Mouse (Mus musculus) c-Kit-positive CD71-positive TER-119-negative erythroid progenitor cells, embryonic 14.5 days (primary cell): Measurements from ENCODE around the gene Ccn5.

Source experiments
- DNase-seq: peaks from one replicate; pipeline ENCODE4 v3.0.0-alpha.2; 2013; ENCODE audit warnings: low read depth

Ccn5 gene

DNA sequence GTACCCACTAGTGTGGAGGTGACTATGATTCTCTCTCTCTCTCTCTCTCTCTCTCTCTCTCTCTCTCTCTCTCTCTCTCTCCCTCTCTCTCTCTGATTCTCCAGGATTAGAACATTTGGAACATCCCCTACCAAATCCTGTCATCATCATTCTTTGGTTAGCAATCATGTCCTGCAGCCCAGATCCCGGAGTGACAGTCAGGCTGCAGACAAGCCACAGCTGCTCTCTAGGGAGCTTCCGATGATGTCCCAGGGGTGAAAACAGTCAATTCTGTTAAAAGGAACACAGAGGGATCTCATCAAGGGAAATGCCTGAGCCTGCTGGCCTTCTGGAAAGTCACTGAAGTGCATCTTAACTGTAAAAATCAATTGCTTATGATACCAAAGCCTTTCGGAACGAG, 21.4 kb downstream of the Ccn5 start:
- DNase-seq = no peak

DNA sequence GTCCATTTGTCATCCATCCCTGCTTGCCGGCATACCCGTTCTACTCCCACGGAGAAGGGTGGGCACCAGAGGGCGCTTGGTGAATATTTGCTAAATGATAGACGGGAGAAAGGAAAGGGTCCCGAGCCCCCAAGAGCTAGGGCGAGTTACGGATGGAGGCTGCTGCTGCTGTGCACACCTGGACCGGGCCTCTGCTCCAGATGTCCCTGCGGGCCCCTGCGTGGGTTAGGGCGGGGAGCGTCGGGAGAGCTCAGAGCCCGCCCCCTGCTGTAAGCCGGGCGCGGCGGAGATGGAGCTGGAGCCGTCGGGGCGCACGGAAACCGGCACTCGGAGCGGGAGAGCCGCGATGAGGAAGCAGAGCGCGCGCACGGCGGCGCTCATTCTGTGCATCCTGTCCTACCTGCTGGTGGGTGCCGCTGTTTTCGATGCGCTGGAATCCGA, 32.8 kb downstream of the Ccn5 start, which contains the start of gene Kcnk15:
TSS of gene Kcnk15 (plus strand) at position 191 of the 441 bp plus-strand sequence.
- no peak for DNase-seq

DNA sequence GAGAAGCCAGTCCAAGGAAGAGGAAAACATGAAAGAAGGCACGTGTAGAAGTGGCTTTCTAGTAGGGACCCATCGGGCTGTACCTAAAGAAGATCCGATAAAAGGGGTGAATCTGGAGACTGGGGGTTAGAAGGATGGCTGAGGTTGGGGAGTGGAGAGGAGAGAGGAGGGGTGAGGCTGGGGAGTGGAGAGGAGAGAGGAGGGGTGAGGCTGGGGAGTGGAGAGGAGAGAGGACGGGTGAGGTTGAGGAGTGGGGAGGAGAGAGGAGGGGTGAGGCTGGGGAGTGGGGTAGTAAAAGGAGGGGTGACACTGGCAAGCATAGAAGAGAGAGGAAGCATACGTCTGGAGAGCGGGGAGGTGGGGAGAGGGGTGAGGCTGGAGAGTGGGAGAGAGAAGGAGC, 36.6 kb downstream of the Ccn5 start:
- DNase-seq = no peak

DNA sequence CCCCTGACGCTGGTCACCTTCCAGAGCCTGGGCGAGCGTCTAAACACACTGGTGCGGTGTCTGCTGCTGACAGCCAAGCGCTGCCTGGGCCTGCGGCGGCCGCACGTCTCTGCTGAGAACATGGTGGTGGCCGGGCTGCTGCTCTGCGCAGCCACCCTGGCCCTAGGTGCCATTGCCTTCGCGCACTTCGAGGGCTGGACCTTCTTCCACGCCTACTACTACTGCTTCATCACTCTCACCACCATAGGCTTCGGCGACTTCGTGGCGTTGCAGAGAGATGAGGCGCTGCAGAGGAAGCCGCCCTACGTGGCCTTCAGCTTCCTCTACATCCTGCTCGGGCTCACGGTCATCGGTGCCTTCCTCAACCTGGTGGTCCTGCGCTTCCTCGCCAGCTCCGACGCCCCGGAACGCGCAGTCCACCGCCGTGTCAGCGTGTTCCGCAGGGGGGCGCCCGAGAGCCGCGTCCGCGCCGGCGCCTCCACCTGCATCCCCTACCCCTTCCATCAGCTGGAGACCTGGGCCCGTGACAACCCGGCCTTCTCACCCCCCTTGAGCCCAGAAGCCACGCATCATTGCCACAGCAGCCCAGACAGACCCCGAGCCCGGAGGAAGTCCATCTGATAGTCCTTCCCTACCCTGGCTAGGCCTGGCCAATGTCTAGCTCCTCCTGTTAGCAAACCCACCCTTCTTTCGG, 37.7 kb downstream of the Ccn5 start:
- DNase-seq = no peak

DNA sequence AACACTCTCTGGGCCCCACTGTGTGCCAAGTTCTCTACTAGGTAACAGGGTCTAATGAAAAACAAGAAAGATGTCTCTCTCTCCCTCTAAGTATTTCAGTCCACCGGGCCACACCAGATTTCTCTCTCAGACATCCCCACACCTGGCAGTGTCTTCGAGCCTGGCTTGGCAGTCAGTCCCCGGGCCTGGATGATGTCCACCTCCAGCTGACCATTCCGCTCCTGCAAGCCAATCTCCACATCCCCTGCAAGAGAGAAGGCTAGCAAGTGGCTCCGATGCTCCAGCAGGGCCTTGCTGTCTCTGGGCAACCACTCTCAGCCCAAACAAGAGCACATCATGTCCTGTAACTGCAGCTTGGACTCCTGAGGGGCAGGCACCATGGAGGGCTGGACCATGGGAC, 44.6 kb downstream of the Ccn5 start:
- no peak for DNase-seq

DNA sequence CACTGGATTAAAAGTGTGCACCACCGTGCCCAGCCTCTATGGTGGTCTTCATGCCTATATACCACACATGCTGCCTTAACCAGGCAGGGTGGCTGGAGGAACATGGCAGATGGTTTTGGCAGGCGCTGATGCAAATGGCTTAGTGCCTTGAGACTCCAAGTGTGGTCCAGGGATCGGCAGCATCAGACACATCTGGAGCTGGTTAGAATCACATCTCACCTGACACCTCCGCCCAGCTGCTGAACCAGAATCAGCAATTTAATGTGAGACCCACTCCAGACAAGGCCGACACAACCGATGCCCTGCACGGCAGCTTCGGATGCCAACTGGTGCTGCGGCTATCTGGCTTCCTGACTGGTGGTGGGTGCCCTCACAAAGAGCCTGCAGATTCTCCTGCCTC, 45.4 kb downstream of the Ccn5 start:
- no peak for DNase-seq

DNA sequence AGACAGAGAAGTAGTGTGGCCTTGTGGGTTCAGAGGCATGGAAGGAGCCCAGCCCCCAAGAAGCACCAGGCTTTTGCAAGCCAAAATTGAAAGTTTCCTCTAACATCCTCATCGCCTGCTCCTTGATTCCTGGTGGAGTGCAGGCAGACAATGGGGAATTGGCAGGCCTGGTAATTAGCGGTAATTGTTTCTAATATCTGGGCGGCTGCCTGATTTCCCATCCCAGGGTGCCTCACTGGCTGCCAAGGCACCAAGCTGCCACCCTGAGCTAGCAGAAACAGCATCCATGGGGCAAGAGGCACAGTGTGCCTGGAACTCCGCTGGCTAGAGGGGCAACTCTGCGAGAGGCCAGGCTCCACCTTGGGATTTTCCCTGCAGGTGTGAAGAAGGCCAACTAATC, 49.1 kb downstream of the Ccn5 start:
- no peak for DNase-seq

DNA sequence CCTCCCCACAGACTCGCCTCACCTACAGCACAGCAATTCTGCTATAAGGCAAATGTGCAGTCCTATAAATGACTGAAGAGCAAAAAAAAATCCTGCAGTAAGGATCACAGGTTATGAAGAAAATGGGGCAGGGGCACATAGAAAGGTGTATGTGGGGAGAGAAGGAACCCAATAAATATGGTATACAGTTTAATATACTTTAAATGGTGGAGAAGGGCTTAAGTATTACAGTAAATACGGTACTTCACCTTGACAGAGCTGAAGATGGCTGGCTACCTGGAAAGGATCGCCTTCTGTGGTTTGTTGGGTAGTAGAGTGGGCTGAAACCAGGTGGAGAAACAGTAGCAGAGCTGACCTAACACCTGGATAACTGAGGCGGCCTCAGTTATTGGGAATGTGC, 50.6 kb downstream of the Ccn5 start:
- DNase-seq = no peak

DNA sequence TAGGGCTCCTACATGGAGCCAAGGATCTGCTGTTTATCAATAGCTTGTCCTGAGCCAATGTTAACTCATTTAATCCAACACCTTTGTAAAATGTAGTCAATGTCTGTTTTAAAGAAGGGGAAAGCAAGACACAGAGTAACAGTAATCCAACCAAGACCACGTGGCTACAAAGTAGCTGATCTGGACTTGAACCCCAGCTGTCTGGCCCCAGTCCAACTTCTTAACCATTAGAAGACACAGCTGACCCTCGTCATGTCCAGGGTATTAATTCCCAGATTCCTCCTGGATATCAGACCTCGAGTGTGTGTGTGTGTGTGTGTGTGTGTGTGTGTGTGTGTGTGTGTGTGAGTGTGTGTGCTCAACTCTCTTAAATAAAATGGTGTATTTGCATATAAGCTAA, 51.2 kb downstream of the Ccn5 start:
- no peak for DNase-seq

DNA sequence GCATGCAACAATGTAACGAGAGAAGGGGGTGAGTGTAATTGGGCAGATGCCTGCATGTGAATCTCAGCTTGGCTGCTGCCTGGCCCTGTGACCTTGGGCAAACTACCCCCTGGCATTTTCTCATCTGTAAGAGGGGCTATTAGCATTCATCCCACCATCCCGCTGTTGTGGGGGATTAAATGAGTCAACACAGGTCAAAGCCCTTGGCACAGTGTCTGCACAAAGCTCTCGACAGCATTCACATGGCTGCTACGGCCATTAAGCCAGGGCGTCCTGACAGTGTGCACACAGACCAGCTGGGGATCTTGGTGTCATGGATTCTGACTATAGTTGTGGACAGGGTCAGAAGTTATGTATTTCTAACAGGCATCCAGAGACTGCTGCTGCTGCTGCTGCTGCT, 54.2 kb downstream of the Ccn5 start:
- DNase-seq = no peak

DNA sequence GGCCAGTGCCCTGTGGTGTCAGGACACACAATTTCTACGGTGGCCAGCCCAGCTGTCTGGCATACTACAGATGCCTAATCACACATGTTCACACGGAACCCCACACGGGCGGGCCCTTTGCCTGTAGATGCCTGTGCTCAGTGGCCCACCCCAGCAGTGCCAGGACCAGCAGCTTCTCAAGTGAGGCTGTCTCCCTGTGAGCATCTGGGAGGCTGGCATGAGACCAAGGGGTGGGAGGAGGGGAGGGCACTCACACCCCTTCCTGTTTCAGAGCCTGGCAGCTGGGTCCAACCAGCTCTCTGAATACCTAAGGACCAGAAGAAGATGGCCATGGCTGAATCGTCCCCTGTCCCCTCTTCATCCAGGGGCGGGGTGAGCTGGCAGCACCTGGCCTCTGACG, 54.8 kb downstream of the Ccn5 start:
- no peak for DNase-seq

DNA sequence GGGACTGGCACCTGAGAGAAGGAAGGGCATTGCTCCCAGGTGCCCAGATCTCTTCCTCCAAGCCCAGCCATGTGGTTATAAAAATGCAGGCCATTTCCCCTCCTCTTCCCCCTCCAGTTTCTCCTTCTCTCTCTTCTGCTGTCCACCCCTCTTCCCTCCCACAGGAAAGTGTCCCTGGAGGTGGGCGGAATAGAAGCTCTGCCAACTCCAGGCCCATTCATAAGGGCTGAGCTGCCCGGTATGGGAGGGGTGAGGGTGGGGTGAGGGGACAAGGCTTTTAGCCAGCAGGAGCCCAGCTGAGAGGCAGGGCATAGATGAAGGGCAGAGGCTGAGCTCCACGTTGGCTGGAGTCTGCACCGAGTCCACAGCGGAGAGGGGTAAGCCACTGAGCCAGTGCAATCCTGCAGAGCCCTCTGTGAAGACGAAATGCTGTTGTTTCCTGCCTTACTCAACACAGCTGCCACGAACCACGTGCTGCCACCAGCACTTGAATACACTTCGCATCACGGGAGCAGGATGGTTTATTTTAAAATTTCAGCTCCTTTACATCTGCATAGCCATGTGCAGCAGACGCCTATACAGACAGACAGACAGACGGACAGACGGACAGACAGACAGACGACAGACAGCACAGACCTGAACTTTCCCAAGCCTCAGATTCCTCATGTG, 56.3 kb downstream of the Ccn5 start:
- DNase-seq = no peak

DNA sequence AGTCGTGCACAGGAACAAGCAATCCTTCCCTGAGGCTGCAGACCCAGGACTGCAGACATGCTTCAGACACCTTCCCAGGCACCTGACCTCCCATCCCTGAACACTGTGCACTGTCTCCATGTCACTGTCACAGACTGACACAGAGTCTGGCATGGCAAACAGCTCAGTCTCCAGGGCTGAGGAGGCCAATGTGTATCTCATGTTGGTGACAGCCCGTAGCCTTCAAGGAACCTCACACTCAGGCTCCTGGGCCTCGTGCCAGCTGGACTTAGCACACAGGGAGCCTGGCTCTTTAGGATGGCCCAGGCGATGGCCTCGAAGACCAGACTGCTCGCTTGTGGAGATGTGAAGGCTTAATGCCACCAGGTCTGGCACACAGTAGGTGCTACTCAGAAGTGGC, 60.2 kb downstream of the Ccn5 start:
- DNase-seq = no peak
